Mouse (Mus musculus) limb, embryonic 14.5 days (tissue): ENCODE data around the gene Idua. TPM values are rescaled to one million over a fixed set of nuclear protein-coding genes. Genes with fewer than 3 reads are reported as not detected.

Experiments
- ATAC-seq: fragments of 200-750 bp; cut with Nextera tagmentation; 2 replicates; pipeline ENCODE4 v1.8.0; 2017; ENCODE audit warnings: low read depth, moderate number of reproducible peaks, moderate TSS enrichment; ENCODE audit not compliant: low FRiP score
- DNase-seq: peaks from one replicate; pipeline ENCODE4 v3.0.0-alpha.2; 2015; ENCODE audit warnings: low spot score
- H3K27ac ChIP-seq: fragments of 300-500 bp; sonication (generic); replicated peaks from 2 replicates; pipeline ENCODE4 v1.5.1; 2014; ENCODE audit warnings: low read depth, mild to moderate bottlenecking, low read length, moderate library complexity, mixed read lengths
- H3K27me3 ChIP-seq: fragments of 300-500 bp; sonication (generic); 2 replicates; pipeline ENCODE4 v1.6.1; 2014; ENCODE audit warnings: low read length, mixed read lengths; ENCODE audit not compliant: control insufficient read depth, insufficient read depth
- H3K36me3 ChIP-seq: fragments of 300-500 bp; sonication (generic); 2 replicates; pipeline ENCODE4 v1.6.1; 2014; ENCODE audit warnings: mild to moderate bottlenecking, low read length, moderate library complexity, mixed read lengths; ENCODE audit not compliant: control insufficient read depth, insufficient read depth
- H3K4me1 ChIP-seq: fragments of 300-500 bp; sonication (generic); 2 replicates; pipeline ENCODE4 v1.6.1; 2014; ENCODE audit warnings: antibody characterized with exemption, low read length, mixed read lengths; ENCODE audit not compliant: control insufficient read depth, insufficient read depth
- H3K4me2 ChIP-seq: fragments of 300-500 bp; sonication (generic); replicated peaks from 2 replicates; pipeline ENCODE4 v1.6.1; 2014; ENCODE audit warnings: low read depth, mild to moderate bottlenecking, low read length, moderate library complexity; ENCODE audit not compliant: severe bottlenecking
- H3K4me3 ChIP-seq: fragments of 300-500 bp; sonication (generic); replicated peaks from 2 replicates; pipeline ENCODE4 v1.5.1; 2014; ENCODE audit warnings: low read length
- H3K9ac ChIP-seq: fragments of 300-500 bp; sonication (generic); 2 replicates; pipeline ENCODE4 v1.6.1; 2014; ENCODE audit warnings: mild to moderate bottlenecking, low read depth, low read length, moderate library complexity; ENCODE audit not compliant: severe bottlenecking
- H3K9me3 ChIP-seq: fragments of 300-500 bp; sonication (generic); 2 replicates; pipeline ENCODE4 v1.6.1; 2016; ENCODE audit warnings: low read length; ENCODE audit not compliant: control insufficient read depth
- POLR2A ChIP-seq: fragments of 200-500 bp; IDR thresholded peaks from 2 replicates; pipeline ENCODE4 v1.8.0; 2012; ENCODE audit warnings: inconsistent platforms, mild to moderate bottlenecking, moderate library complexity, borderline replicate concordance; ENCODE audit not compliant: insufficient read depth, insufficient read length; ENCODE audit errors: extremely low read depth
- WGBS: fragments of 180-500 bp; shearing (Covaris S2); extraction: QIAGEN DNeasy Blood & Tissue Kit; methylation state at CpG from one replicate; pipeline ENCODE4 v1.1.7; 2014; 5-methylcytosine and 5-hydroxymethylcytosine counted together
- polyA plus RNA-seq, 2 experiments: library from polyadenylated mRNA; depleted of rRNA in 1 of 2; stranded (reverse) in 1 of 2; unstranded in 1 of 2; fragments of >200 nt; fragmentation: Nextera tagmentation in 1 of 2; extraction: Ambion mirVana in 1 of 2; gene quantifications; 2 replicates each; pipeline versions ENCODE4 v1.2.1 to v1.2.3; 2012 to 2014

Gene Idua
- polyA plus RNA-seq, 2 experiments, result 15.6 to 21.4 TPM

DNA sequence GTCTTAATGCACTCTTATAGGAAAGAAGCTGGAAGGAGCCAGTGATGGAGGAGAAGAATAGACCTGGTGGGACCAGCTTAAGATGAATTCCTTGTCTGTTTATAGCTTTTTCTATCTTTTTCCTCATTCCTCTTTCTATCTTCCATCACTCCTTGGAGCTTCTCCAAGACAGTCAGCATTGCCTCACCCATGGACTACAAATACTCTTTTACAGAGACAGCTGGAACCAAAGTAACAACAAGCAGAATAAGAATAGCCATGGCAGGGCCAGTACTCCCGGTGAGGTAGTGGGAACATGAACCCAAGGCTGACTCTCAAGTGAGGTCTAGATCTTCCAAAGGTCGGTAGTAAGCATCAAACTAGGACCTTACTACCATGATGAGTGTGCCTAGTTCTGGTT lies 53.0 kb downstream of the Idua start:
- no peak overlapping the region for H3K4me2 ChIP-seq
- DNase-seq, result no peak
- 0 out of 2 replicates have a peak, but pooled peaks cover 8% of the 10 kb centered on the region for H3K36me3 ChIP-seq
- TF ChIP-seq POLR2A, result no peak
- H3K4me3 ChIP-seq, result no peak overlapping the region
- H3K4me1 ChIP-seq, result peaks cover 16% of the 10 kb centered on the region
- no peak for ATAC-seq
- H3K9me3 ChIP-seq, result no peaks in the 10 kb centered on the region
- H3K9ac ChIP-seq, result no peak overlapping the region
- WGBS, result 90% methylated on average over 2 of the region's 2 CpGs
- H3K27ac ChIP-seq, result peak overlapping the region; percentile 79
- no peaks in the 10 kb centered on the region for H3K27me3 ChIP-seq

DNA sequence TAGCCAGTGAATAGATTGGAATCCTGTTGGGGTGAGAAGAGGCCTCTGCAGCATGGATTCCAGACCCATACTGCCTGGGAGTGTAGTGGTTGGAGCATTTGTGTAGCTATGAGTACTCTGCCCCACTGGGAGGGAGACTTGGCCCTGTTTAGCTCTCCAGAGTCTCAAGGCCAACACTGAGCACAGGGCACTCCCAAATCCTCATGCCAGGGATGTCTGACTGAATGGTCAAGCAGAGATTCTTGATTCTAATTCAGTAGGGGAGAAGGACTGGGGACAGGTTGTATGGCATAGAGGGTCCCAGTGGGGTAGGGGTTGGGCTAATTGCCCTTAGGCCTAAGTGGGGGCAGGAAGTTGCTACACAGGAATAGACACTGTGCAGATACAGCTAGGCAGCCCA lies 53.6 kb downstream of the Idua start:
- Histone ChIP-seq H3K4me3 (no peak overlapping the region), H3K9me3 (no peaks in the 10 kb centered on the region), H3K36me3 (0 out of 2 replicates have a peak, but pooled peaks cover 4% of the 10 kb centered on the region), H3K27ac (peak overlapping the region; percentile 79), H3K9ac (no peak overlapping the region), H3K4me1 (peaks cover 21% of the 10 kb centered on the region), H3K27me3 (no peaks in the 10 kb centered on the region), H3K4me2 (no peak overlapping the region)
- DNase-seq (no peak), ATAC-seq (no peak)
- no peak for TF ChIP-seq POLR2A

DNA sequence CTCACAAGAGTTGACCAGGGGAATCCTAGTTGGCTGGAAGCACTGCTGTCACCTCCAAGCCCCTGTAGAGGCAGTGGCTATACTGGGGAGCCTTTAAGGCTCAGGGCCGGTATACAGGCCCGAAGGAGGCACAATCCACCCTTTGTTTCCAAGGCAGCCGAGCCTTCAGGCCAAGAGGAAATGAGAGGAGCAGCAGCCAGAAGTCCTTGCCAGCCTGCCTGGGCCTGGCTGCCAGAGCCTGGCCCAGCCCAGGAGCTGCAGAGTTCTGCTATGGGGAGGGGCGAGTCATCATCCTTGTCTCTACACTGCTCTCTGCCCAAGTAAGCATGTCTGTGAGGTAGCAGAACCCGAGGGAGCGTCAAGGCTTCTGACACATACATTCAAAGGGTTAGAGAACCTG lies 54.0 kb downstream of the Idua start:
- peak; percentile 38 for DNase-seq
- TF ChIP-seq POLR2A, result no peak
- Histone ChIP-seq H3K9ac (no peak overlapping the region), H3K4me3 (no peak overlapping the region), H3K4me1 (peaks cover 21% of the 10 kb centered on the region), H3K27ac (peak overlapping the region; percentile 79), H3K27me3 (no peaks in the 10 kb centered on the region), H3K4me2 (no peak overlapping the region), H3K36me3 (0 out of 2 replicates have a peak, but pooled peaks cover 4% of the 10 kb centered on the region), H3K9me3 (no peaks in the 10 kb centered on the region)
- ATAC-seq, result peak; percentile 60; the same call in 1 of the 2 replicates
- 60% methylated on average over 6 of the region's 6 CpGs for WGBS

DNA sequence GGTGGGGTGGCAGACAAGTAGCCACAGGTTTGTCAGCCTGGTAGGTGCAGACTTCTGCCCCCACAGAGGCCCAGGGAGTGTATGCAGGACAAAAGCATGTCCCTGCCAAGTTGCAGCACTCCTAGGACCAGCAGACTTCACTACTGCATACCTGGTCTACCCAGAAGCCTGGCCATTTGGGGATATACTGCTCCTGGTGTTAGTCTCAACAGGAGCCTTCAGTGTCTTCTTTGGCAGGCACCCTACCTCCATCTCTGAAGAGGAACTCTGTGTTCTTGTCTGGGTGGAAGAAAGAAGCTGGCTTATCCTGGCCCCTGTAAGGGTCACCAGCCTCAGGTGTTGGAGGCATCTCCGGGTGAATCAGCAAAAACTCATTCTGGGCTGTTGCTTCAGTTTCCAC lies 55.8 kb downstream of the Idua start:
- WGBS, result 80% methylated on average over 1 of the region's 1 CpGs
- no peak for TF ChIP-seq POLR2A
- H3K4me3 ChIP-seq, result no peak overlapping the region
- no peaks in the 10 kb centered on the region for H3K9me3 ChIP-seq
- no peaks in the 10 kb centered on the region for H3K27me3 ChIP-seq
- no peak for ATAC-seq
- peaks cover 21% of the 10 kb centered on the region for H3K4me1 ChIP-seq
- no peak overlapping the region for H3K27ac ChIP-seq
- DNase-seq, result no peak
- H3K36me3 ChIP-seq, result no peaks in the 10 kb centered on the region
- H3K9ac ChIP-seq, result no peak overlapping the region
- H3K4me2 ChIP-seq, result no peak overlapping the region

DNA sequence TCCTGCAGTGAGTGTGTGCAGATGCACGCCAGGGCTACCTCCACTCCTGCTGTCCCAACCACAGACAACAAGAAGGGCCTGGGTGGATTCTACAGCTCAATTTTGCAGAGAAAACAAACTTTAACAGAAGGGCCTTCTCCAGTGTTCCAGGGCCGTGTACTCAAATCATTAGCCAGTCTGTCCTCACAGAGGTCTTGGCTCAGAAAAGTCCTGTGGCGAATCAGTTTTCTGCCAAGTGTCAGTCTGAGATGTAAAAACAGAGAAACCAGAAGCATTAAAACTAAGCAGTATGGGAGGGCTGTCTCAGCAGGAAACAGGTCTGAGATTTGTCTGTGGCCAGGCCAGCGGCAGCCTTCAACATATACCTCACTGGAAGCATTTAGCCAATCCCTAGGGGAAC lies 57.9 kb downstream of the Idua start:
- no peak for TF ChIP-seq POLR2A
- DNase-seq, result no peak
- Histone ChIP-seq H3K9me3 (no peaks in the 10 kb centered on the region), H3K27ac (0 out of 2 replicates have a peak overlapping the region, but pooled peaks have one; percentile 11), H3K4me1 (peaks cover 21% of the 10 kb centered on the region), H3K27me3 (no peaks in the 10 kb centered on the region), H3K36me3 (no peaks in the 10 kb centered on the region), H3K9ac (no peak overlapping the region), H3K4me3 (no peak overlapping the region), H3K4me2 (no peak overlapping the region)
- no peak; the same call in 1 of the 2 replicates for ATAC-seq
- 29% methylated on average over 4 of the region's 4 CpGs for WGBS

DNA sequence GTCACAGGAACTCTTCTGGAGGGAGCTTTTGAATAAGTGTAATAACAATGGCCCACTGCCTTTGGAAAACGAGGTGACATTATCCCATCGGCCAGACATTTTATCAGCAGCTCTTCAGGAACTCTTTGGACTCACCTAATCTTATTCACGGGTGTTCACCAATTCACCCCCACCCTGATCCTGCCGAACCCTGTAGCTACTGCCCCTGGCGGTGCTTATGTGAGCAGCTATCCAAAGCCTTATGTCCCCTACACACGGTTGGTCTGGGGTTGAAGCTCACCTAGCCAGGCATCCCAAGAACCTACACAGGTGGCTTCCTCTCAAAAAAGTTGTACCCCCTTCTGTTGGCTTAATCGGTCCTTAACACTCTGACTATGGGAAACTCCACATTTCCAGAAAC lies 59.6 kb downstream of the Idua start:
- WGBS, result 69% methylated on average over 7 of the region's 7 CpGs
- H3K4me1 ChIP-seq, result peaks cover 8% of the 10 kb centered on the region
- no peak overlapping the region for H3K27ac ChIP-seq
- no peak for TF ChIP-seq POLR2A
- no peak for DNase-seq
- no peak overlapping the region for H3K9ac ChIP-seq
- no peaks in the 10 kb centered on the region for H3K36me3 ChIP-seq
- ATAC-seq, result no peak
- H3K27me3 ChIP-seq, result no peaks in the 10 kb centered on the region
- no peak overlapping the region for H3K4me2 ChIP-seq
- H3K9me3 ChIP-seq, result no peaks in the 10 kb centered on the region
- no peak overlapping the region for H3K4me3 ChIP-seq
